Mouse (Mus musculus) limb, embryonic 11.5 days (tissue): Measurements from ENCODE around the gene Cacna2d2. TPM values are rescaled to one million over a fixed set of nuclear protein-coding genes. Genes with fewer than 3 reads are reported as not detected.

ENCODE experiments used
- ATAC-seq: fragments of 200-750 bp; cut with Nextera tagmentation; 2 replicates; pipeline ENCODE4 v1.8.0; 2017; ENCODE audit warnings: low read depth; ENCODE audit not compliant: insufficient number of reproducible peaks, low FRiP score, low TSS enrichment
- DNase-seq: peaks from one replicate; pipeline ENCODE4 v3.0.0-alpha.2; 2015; ENCODE audit warnings: low spot score
- H3K27ac ChIP-seq: fragments of 300-500 bp; sonication (generic); replicated peaks from 2 replicates; pipeline ENCODE4 v1.5.1; 2014; ENCODE audit warnings: low read depth, mild to moderate bottlenecking, low read length
- H3K27me3 ChIP-seq: fragments of 300-500 bp; sonication (generic); 2 replicates; pipeline ENCODE4 v1.6.1; 2014; ENCODE audit warnings: mild to moderate bottlenecking, low read length, mixed read lengths; ENCODE audit not compliant: control insufficient read depth, insufficient read depth
- H3K36me3 ChIP-seq: fragments of 300-500 bp; sonication (generic); 2 replicates; pipeline ENCODE4 v1.6.1; 2014; ENCODE audit warnings: mild to moderate bottlenecking, low read length, moderate library complexity, mixed read lengths; ENCODE audit not compliant: control insufficient read depth, insufficient read depth
- H3K4me1 ChIP-seq: fragments of 300-500 bp; sonication (generic); 2 replicates; pipeline ENCODE4 v1.6.1; 2014; ENCODE audit warnings: low read length, mixed read lengths; ENCODE audit not compliant: control insufficient read depth, insufficient read depth
- H3K4me2 ChIP-seq: fragments of 300-500 bp; sonication (generic); 2 replicates; pipeline ENCODE4 v1.6.1; 2014; ENCODE audit warnings: low read depth, mild to moderate bottlenecking, moderate library complexity; ENCODE audit not compliant: severe bottlenecking
- H3K4me3 ChIP-seq: fragments of 300-500 bp; sonication (generic); 2 replicates; pipeline ENCODE4 v1.5.1; 2014; ENCODE audit warnings: low read depth, low read length
- H3K9ac ChIP-seq: fragments of 300-500 bp; sonication (generic); 2 replicates; pipeline ENCODE4 v1.6.1; 2014; ENCODE audit warnings: mild to moderate bottlenecking, low read length
- H3K9me3 ChIP-seq: fragments of 300-500 bp; sonication (generic); 2 replicates; pipeline ENCODE4 v1.6.1; 2016; ENCODE audit warnings: low read length; ENCODE audit not compliant: control insufficient read depth
- WGBS: fragments of 180-500 bp; shearing (Covaris S2); extraction: QIAGEN DNeasy Blood & Tissue Kit; methylation state at CpG from one replicate; pipeline ENCODE4 v1.1.7; 2014; 5-methylcytosine and 5-hydroxymethylcytosine counted together
- polyA plus RNA-seq: library from polyadenylated mRNA; unstranded; fragments of >200 nt; fragmentation: Nextera tagmentation; extraction: Ambion mirVana; gene quantifications from 2 replicates; pipeline ENCODE4 v1.2.1, GENCODE M21; 2014

The Cacna2d2 gene
- polyA plus RNA-seq, 1 experiment from 2014 or later: 0.12 TPM

- Histone ChIP-seq H3K4me2 (no peak overlapping the region), H3K27ac (no peak overlapping the region), H3K27me3 (peaks cover 26% of the 10 kb centered on the region), H3K4me1 (peaks cover 6% of the 10 kb centered on the region), H3K9me3 (no peaks in the 10 kb centered on the region), H3K36me3 (no peaks in the 10 kb centered on the region), H3K9ac (no peak overlapping the region), H3K4me3 (no peak overlapping the region)
- DNase-seq (no peak), ATAC-seq (no peak)
- 83% methylated on average over 1 of the region's 1 CpGs for WGBS
These were observed 74.6 kb downstream of the Cacna2d2 start for GRCm38 (mm10) chr9:107474016-107474415.

- no peaks in the 10 kb centered on the region for H3K9me3 ChIP-seq
- 35% methylated on average over 5 of the region's 5 CpGs for WGBS
- H3K9ac ChIP-seq: no peak overlapping the region
- peaks cover 17% of the 10 kb centered on the region for H3K4me1 ChIP-seq
- ATAC-seq: no peak
- no peak overlapping the region for H3K4me3 ChIP-seq
- 0 out of 2 replicates have a peak, but pooled peaks cover 7% of the 10 kb centered on the region for H3K27me3 ChIP-seq
- DNase-seq: peak; percentile 68
- H3K4me2 ChIP-seq: no peak overlapping the region; the same call in 1 of the 2 replicates
- H3K36me3 ChIP-seq: no peaks in the 10 kb centered on the region
- H3K27ac ChIP-seq: no peak overlapping the region
These were observed 79.6 kb downstream of the Cacna2d2 start for GRCm38 (mm10) chr9:107478979-107479378.

GRCm38 (mm10) chr9:107479593-107479992 is 80.2 kb downstream of the Cacna2d2 start:
- H3K4me1 ChIP-seq: peaks cover 17% of the 10 kb centered on the region

GRCm38 (mm10) chr9:107480477-107481069 is 81.2 kb downstream of the Cacna2d2 start:
- Histone ChIP-seq H3K9me3 (no peaks in the 10 kb centered on the region), H3K4me3 (no peak overlapping the region), H3K9ac (no peak overlapping the region), H3K4me1 (peaks cover 17% of the 10 kb centered on the region), H3K36me3 (no peaks in the 10 kb centered on the region), H3K4me2 (peak overlapping the region; percentile 31; the same call in 1 of the 2 replicates), H3K27ac (peak overlapping the region; percentile 61; the same call in 1 of the 2 replicates), H3K27me3 (0 out of 2 replicates have a peak, but pooled peaks cover 5% of the 10 kb centered on the region)
- 2% methylated on average over 9 of the region's 9 CpGs for WGBS
- ATAC-seq (peak; percentile 65), DNase-seq (peak; percentile 64)

More at GRCm38 (mm10) chr9:107479593-107479992, 80.2 kb downstream of the Cacna2d2 start:
- H3K9me3 ChIP-seq: no peaks in the 10 kb centered on the region
- peak overlapping the region; percentile 31 for H3K4me2 ChIP-seq
- H3K4me3 ChIP-seq: no peak overlapping the region
- H3K27me3 ChIP-seq: 0 out of 2 replicates have a peak, but pooled peaks cover 7% of the 10 kb centered on the region
- ATAC-seq (no peak), DNase-seq (peak; percentile 60)
- H3K36me3 ChIP-seq: no peaks in the 10 kb centered on the region
- H3K27ac ChIP-seq: peak overlapping the region; percentile 61; the same call in 1 of the 2 replicates
- H3K9ac ChIP-seq: no peak overlapping the region
- WGBS: 9% methylated on average over 14 of the region's 14 CpGs

- H3K4me2 ChIP-seq: no peak overlapping the region
- DNase-seq (no peak), ATAC-seq (no peak)
- H3K4me1 ChIP-seq: peaks cover 17% of the 10 kb centered on the region
- 0 out of 2 replicates have a peak, but pooled peaks cover 5% of the 10 kb centered on the region for H3K27me3 ChIP-seq
- H3K27ac ChIP-seq: 0 out of 2 replicates have a peak overlapping the region, but pooled peaks have one; percentile 22
- H3K9me3 ChIP-seq: no peaks in the 10 kb centered on the region
- H3K9ac ChIP-seq: 0 out of 2 replicates have a peak overlapping the region, but pooled peaks have one; percentile 2
- H3K36me3 ChIP-seq: no peaks in the 10 kb centered on the region
- no peak overlapping the region for H3K4me3 ChIP-seq
- 31% methylated on average over 16 of the region's 16 CpGs for WGBS
These were observed 81.9 kb downstream of the Cacna2d2 start for GRCm38 (mm10) chr9:107481340-107481739.

GRCm38 (mm10) chr9:107482004-107482403 is 82.6 kb downstream of the Cacna2d2 start:
- WGBS: 95% methylated on average over 9 of the region's 9 CpGs
- H3K36me3 ChIP-seq: no peaks in the 10 kb centered on the region
- 0 out of 2 replicates have a peak, but pooled peaks cover 5% of the 10 kb centered on the region for H3K27me3 ChIP-seq
- DNase-seq (no peak), ATAC-seq (no peak)
- H3K4me3 ChIP-seq: no peak overlapping the region
- H3K4me1 ChIP-seq: peaks cover 17% of the 10 kb centered on the region
- no peaks in the 10 kb centered on the region for H3K9me3 ChIP-seq
- no peak overlapping the region for H3K4me2 ChIP-seq
- H3K9ac ChIP-seq: no peak overlapping the region
- no peak overlapping the region for H3K27ac ChIP-seq

- 74% methylated on average over 4 of the region's 4 CpGs for WGBS
- DNase-seq (no peak), ATAC-seq (no peak)
- Histone ChIP-seq H3K27me3 (0 out of 2 replicates have a peak, but pooled peaks cover 5% of the 10 kb centered on the region), H3K4me3 (no peak overlapping the region), H3K27ac (no peak overlapping the region), H3K4me1 (peaks cover 17% of the 10 kb centered on the region), H3K36me3 (no peaks in the 10 kb centered on the region), H3K4me2 (no peak overlapping the region), H3K9me3 (no peaks in the 10 kb centered on the region), H3K9ac (no peak overlapping the region)
These were observed 83.4 kb downstream of the Cacna2d2 start for GRCm38 (mm10) chr9:107482770-107483169.

- no peak overlapping the region for H3K9ac ChIP-seq
- no peak for DNase-seq
- no peaks in the 10 kb centered on the region for H3K36me3 ChIP-seq
- no peak overlapping the region for H3K4me2 ChIP-seq
- peaks cover 17% of the 10 kb centered on the region for H3K4me1 ChIP-seq
- H3K27ac ChIP-seq: no peak overlapping the region
- ATAC-seq: no peak
- no peak overlapping the region for H3K4me3 ChIP-seq
- no peaks in the 10 kb centered on the region for H3K9me3 ChIP-seq
- H3K27me3 ChIP-seq: 0 out of 2 replicates have a peak, but pooled peaks cover 4% of the 10 kb centered on the region
- WGBS: 91% methylated on average over 5 of the region's 5 CpGs
These were observed 84.3 kb downstream of the Cacna2d2 start for GRCm38 (mm10) chr9:107483714-107484113.
